Mouse (Mus musculus): ENCODE data around the gene Olfr654. TPM values are rescaled to one million over a fixed set of nuclear protein-coding genes. Genes with fewer than 3 reads are reported as not detected.

The Olfr654 gene
- not detected in 2 replicates for polyA plus RNA-seq (2016; fragmentation: Nextera tagmentation; extraction: Ambion mirVana)

DNA sequence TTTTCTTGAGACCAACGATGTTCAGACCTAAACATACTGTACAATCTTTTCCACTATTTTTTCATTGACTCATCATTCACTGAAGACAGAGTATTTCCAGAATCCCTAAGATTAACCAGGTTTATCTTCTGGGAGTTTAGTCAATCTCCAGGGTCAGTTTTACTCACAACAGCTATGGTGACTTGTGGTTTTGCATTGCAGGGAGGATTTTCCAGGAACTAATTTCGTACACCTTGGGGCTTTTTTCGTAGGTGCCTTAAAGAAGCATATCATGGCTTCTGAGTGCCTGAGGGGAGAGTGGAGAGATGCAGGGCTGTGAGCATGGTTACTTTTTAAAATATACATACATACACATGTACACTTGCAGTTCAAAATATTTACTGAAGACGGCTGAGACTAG lies at the start of gene Olfr654:
TSS of gene Olfr654 (plus strand) at position 301 of the 400 bp plus-strand sequence.
- no peaks in the 10 kb centered on the region for H3K4me1 ChIP-seq
- no peak for ATAC-seq (ENCODE audit: low FRiP score)
- no peak within 1 kb of the TSS for H3K27ac ChIP-seq
- no peaks in the 10 kb centered on the region for H3K9me3 ChIP-seq
- no peaks in the 10 kb centered on the region for H3K27me3 ChIP-seq
- H3K9ac ChIP-seq, result no peak within 1 kb of the TSS
- WGBS, result 91% methylated on average over 4 of the region's 4 CpGs
- no peak within 1 kb of the TSS for H3K4me3 ChIP-seq (replicated peaks)
- H3K36me3 ChIP-seq (replicated peaks), result no peaks in the 10 kb centered on the region
- no peak within 1 kb of the TSS for H3K4me2 ChIP-seq

GRCm38 (mm10) chr7:104549833-104550232 lies 37.0 kb upstream of the Olfr654 start, which contains the start of gene Olfr651:
Olfr651 (plus strand) TSS chr7:104550133.
- no peak within 1 kb of the TSS for H3K9ac ChIP-seq
- no peak for ATAC-seq (ENCODE audit: low FRiP score)
- no peaks in the 10 kb centered on the region for H3K4me1 ChIP-seq
- no peaks in the 10 kb centered on the region for H3K36me3 ChIP-seq (replicated peaks)
- WGBS, result 78% methylated on average over 5 of the region's 5 CpGs
- H3K27me3 ChIP-seq, result no peaks in the 10 kb centered on the region
- H3K9me3 ChIP-seq, result no peaks in the 10 kb centered on the region
- no peak within 1 kb of the TSS for H3K4me3 ChIP-seq (replicated peaks)
- no peak within 1 kb of the TSS for H3K27ac ChIP-seq
- H3K4me2 ChIP-seq, result no peak within 1 kb of the TSS

GRCm38 (mm10) chr7:104552700-104553099 lies 34.1 kb upstream of the Olfr654 start:
- H3K4me3 ChIP-seq (replicated peaks), result no peak overlapping the region
- H3K36me3 ChIP-seq (replicated peaks), result no peaks in the 10 kb centered on the region
- H3K4me1 ChIP-seq, result no peaks in the 10 kb centered on the region
- no peak overlapping the region for H3K27ac ChIP-seq
- ATAC-seq (ENCODE audit: low FRiP score), result no peak
- 83% methylated on average over 1 of the region's 1 CpGs for WGBS
- no peaks in the 10 kb centered on the region for H3K9me3 ChIP-seq
- H3K27me3 ChIP-seq, result no peaks in the 10 kb centered on the region
- no peak overlapping the region for H3K9ac ChIP-seq
- H3K4me2 ChIP-seq, result no peak overlapping the region

DNA sequence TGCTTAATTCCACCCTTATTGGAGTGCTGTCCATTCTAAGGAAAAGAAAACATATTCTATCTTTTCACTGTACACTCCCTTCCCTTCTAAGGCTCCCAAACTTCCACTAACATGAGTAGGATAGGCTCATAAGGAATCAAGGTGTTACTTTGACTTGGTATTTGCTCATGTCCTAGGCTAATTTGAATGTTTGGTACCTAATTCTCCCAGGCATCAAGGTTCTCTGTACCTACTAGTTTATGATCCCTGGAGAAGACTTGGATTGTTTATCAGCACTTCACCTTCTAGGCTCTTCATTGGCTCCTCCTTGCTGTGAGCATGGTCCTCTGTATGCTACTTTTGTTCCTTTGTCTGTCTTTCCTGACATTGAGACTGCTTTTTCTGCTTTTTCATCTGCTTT lies 26.2 kb upstream of the Olfr654 start, which contains the start of gene Olfr652:
TSS of gene Olfr652 (plus strand) at position 301 of the 400 bp plus-strand sequence.
- no peak within 1 kb of the TSS for H3K4me2 ChIP-seq
- no peak within 1 kb of the TSS for H3K9ac ChIP-seq
- no peak within 1 kb of the TSS for H3K4me3 ChIP-seq (replicated peaks)
- no peaks in the 10 kb centered on the region for H3K27me3 ChIP-seq
- H3K9me3 ChIP-seq, result no peaks in the 10 kb centered on the region
- H3K36me3 ChIP-seq (replicated peaks), result no peaks in the 10 kb centered on the region
- ATAC-seq (ENCODE audit: low FRiP score), result no peak
- no peak within 1 kb of the TSS for H3K27ac ChIP-seq
- no peaks in the 10 kb centered on the region for H3K4me1 ChIP-seq

- Histone ChIP-seq H3K4me2 (no peak within 1 kb of the TSS), H3K36me3 (replicated peaks) (no peaks in the 10 kb centered on the region), H3K4me3 (replicated peaks) (no peak within 1 kb of the TSS), H3K27ac (no peak within 1 kb of the TSS), H3K9me3 (no peaks in the 10 kb centered on the region), H3K4me1 (no peaks in the 10 kb centered on the region), H3K9ac (no peak within 1 kb of the TSS), H3K27me3 (no peaks in the 10 kb centered on the region)
- ATAC-seq (ENCODE audit: low FRiP score), result no peak
- 85% methylated on average over 2 of the region's 2 CpGs for WGBS
These were observed 9.8 kb upstream of the Olfr654 start, which contains the start of gene Olfr653 for GRCm38 (mm10) chr7:104577014-104577413. Olfr653 (plus strand) TSS chr7:104577314.

DNA sequence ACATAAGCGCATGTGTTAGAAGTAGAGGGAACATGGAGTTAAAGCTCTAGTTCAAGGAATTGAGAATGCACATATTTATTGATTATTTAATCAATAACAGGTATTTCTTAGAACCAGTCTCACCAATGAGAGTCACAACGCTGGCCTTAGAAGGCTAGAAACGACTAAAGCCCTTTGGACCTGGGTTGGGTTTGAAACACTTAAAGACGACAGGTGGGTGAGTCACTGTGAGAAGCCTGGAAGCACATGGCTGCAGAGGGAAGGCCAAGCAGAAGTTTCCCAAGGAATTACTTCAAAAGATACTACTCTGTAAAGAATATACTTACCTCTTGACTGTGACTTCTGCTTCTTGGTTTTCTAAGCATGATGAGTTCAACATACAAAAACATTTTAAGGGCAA lies 6.0 kb upstream of the Olfr654 start:
- Histone ChIP-seq H3K4me3 (replicated peaks) (no peak overlapping the region), H3K4me1 (no peaks in the 10 kb centered on the region), H3K36me3 (replicated peaks) (no peaks in the 10 kb centered on the region), H3K4me2 (no peak overlapping the region), H3K27me3 (no peaks in the 10 kb centered on the region), H3K9ac (no peak overlapping the region), H3K9me3 (no peaks in the 10 kb centered on the region), H3K27ac (no peak overlapping the region)
- 91% methylated on average over 4 of the region's 4 CpGs for WGBS
- no peak for ATAC-seq (ENCODE audit: low FRiP score)

DNA sequence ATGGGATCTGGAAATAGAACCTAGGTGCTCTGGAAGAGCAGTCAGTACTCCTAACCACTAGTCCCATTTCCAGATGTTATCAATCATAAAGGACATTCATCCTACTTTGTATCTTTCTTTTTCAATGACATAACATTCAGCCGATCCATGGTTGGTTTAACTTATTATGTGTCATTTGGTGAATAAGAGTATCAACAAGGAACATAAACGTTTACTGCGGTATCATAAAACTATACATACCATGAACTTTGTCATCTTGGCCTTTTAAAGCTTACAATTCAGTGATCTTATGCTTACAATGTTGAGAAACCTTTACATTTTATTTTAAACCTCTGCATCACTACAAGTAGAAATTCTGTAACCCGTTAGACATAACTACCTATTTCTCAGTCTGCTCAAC lies 5.4 kb upstream of the Olfr654 start:
- Histone ChIP-seq H3K27ac (no peak overlapping the region), H3K36me3 (replicated peaks) (no peaks in the 10 kb centered on the region), H3K27me3 (no peaks in the 10 kb centered on the region), H3K4me3 (replicated peaks) (no peak overlapping the region), H3K4me2 (no peak overlapping the region), H3K9me3 (no peaks in the 10 kb centered on the region), H3K4me1 (no peaks in the 10 kb centered on the region), H3K9ac (no peak overlapping the region)
- WGBS, result 88% methylated on average over 4 of the region's 4 CpGs
- no peak for ATAC-seq (ENCODE audit: low FRiP score)

- Histone ChIP-seq H3K36me3 (replicated peaks) (no peaks in the 10 kb centered on the region), H3K9me3 (no peaks in the 10 kb centered on the region), H3K4me1 (no peaks in the 10 kb centered on the region), H3K27me3 (no peaks in the 10 kb centered on the region), H3K9ac (no peak overlapping the region), H3K27ac (no peak overlapping the region), H3K4me2 (no peak overlapping the region), H3K4me3 (replicated peaks) (no peak overlapping the region)
- 83% methylated on average over 5 of the region's 5 CpGs for whole genome bisulfite sequencing
- no peak for ATAC-seq (ENCODE audit: low FRiP score)
These were observed 1.4 kb downstream of the Olfr654 start for GRCm38 (mm10) chr7:104588274-104588673.

DNA sequence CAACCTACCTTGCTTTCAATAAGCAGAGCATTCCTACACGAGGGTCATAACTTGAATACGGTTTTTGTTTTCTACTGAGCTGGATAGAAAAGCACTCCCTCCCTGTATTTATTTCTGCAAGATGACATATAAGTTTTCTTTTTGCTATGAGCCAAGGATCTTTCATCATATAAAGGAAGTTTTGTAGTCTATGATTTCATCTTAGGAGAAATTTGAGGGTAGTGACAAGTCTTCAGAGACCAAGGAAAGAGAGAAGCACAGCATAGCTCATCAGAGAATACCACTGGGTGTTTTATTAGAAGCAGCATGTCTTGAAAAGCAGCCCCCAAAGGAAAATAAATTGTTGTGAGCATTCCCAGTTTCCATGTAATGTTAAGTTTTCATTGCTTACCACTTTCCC lies 14.9 kb downstream of the Olfr654 start, which contains the start of gene Olfr655:
TSS of gene Olfr655 (minus strand) at position 101 of the 400 bp plus-strand sequence.
- Histone ChIP-seq H3K9ac (no peak within 1 kb of the TSS), H3K36me3 (replicated peaks) (no peaks in the 10 kb centered on the region), H3K9me3 (0 out of 2 replicates have a peak, but pooled peaks cover 4% of the 10 kb centered on the region), H3K4me1 (no peaks in the 10 kb centered on the region), H3K4me3 (replicated peaks) (no peak within 1 kb of the TSS), H3K27ac (no peak within 1 kb of the TSS), H3K4me2 (no peak within 1 kb of the TSS), H3K27me3 (no peaks in the 10 kb centered on the region)
- no peak for ATAC-seq (ENCODE audit: low FRiP score)
- 86% methylated on average over 2 of the region's 2 CpGs for WGBS

GRCm38 (mm10) chr7:104603173-104603572 lies 16.3 kb downstream of the Olfr654 start:
- H3K27me3 ChIP-seq, result no peaks in the 10 kb centered on the region
- H3K4me2 ChIP-seq, result no peak overlapping the region
- H3K36me3 ChIP-seq (replicated peaks), result no peaks in the 10 kb centered on the region
- H3K9ac ChIP-seq, result no peak overlapping the region
- 0% methylated on average over 3 of the region's 3 CpGs for WGBS
- H3K27ac ChIP-seq, result no peak overlapping the region
- no peak overlapping the region for H3K4me3 ChIP-seq (replicated peaks)
- H3K9me3 ChIP-seq, result 0 out of 2 replicates have a peak, but pooled peaks cover 4% of the 10 kb centered on the region
- no peak for ATAC-seq (ENCODE audit: low FRiP score)
- no peaks in the 10 kb centered on the region for H3K4me1 ChIP-seq

- H3K9ac ChIP-seq, result no peak overlapping the region
- no peak for ATAC-seq (ENCODE audit: low FRiP score)
- no peak overlapping the region for H3K4me3 ChIP-seq (replicated peaks)
- H3K4me2 ChIP-seq, result no peak overlapping the region
- H3K36me3 ChIP-seq (replicated peaks), result no peaks in the 10 kb centered on the region
- H3K9me3 ChIP-seq, result 0 out of 2 replicates have a peak, but pooled peaks cover 4% of the 10 kb centered on the region
- no peaks in the 10 kb centered on the region for H3K4me1 ChIP-seq
- no peaks in the 10 kb centered on the region for H3K27me3 ChIP-seq
- no peak overlapping the region for H3K27ac ChIP-seq
These were observed 17.9 kb downstream of the Olfr654 start for GRCm38 (mm10) chr7:104604727-104605126.

- H3K4me3 ChIP-seq (replicated peaks), result no peak within 1 kb of the TSS
- no peaks in the 10 kb centered on the region for H3K9me3 ChIP-seq
- H3K4me2 ChIP-seq, result no peak within 1 kb of the TSS
- 78% methylated on average over 4 of the region's 4 CpGs for WGBS
- H3K4me1 ChIP-seq, result no peaks in the 10 kb centered on the region
- no peak within 1 kb of the TSS for H3K9ac ChIP-seq
- no peak for ATAC-seq (ENCODE audit: low FRiP score)
- no peak within 1 kb of the TSS for H3K27ac ChIP-seq
- no peaks in the 10 kb centered on the region for H3K36me3 ChIP-seq (replicated peaks)
- no peaks in the 10 kb centered on the region for H3K27me3 ChIP-seq
These were observed 26.8 kb downstream of the Olfr654 start, which contains the start of gene Olfr656 for GRCm38 (mm10) chr7:104613655-104614054. Olfr656 (plus strand) TSS chr7:104613955.

DNA sequence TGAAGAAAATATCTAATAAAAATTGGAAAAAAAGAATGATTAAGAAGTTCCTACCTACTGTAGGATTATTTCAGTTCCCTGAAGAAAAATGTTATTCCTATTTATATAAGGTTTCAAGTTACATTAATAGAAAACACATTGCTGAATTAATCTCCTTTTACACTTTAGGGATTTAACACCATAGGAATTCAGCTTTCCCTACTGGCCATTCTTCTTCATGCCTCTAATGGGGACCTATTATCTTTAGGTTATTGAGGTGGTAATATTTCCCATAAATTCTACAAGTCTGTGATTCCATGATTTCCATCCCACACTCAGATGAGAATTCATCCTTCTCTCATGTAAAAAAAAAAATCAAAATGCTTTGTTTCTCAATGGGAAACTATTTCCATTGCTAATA lies 37.7 kb downstream of the Olfr654 start, which contains the start of gene Olfr657:
TSS of gene Olfr657 (plus strand) at position 301 of the 400 bp plus-strand sequence.
- no peak for ATAC-seq (ENCODE audit: low FRiP score)
- H3K36me3 ChIP-seq (replicated peaks), result no peaks in the 10 kb centered on the region
- H3K4me2 ChIP-seq, result no peak within 1 kb of the TSS
- H3K4me3 ChIP-seq (replicated peaks), result no peak within 1 kb of the TSS
- no peaks in the 10 kb centered on the region for H3K27me3 ChIP-seq
- H3K9ac ChIP-seq, result no peak within 1 kb of the TSS
- H3K4me1 ChIP-seq, result no peaks in the 10 kb centered on the region
- no peaks in the 10 kb centered on the region for H3K9me3 ChIP-seq
- no peak within 1 kb of the TSS for H3K27ac ChIP-seq
